Mouse (Mus musculus): ENCODE data around the gene Gm42906. TPM values are rescaled to one million over a fixed set of nuclear protein-coding genes. Genes with fewer than 3 reads are reported as not detected.

Gm42906 gene
- polyA plus RNA-seq, 1 experiment = not detected

- Histone ChIP-seq H3K27me3 (ENCODE audit: control insufficient read depth) (no peaks in the 10 kb centered on the region), H3K9me3 (ENCODE audit: control insufficient read depth, low read length) (peaks cover 2% of the 10 kb centered on the region; the same call in 1 of the 2 replicates), H3K4me3 (replicated peaks) (no peak overlapping the region), H3K4me1 (ENCODE audit: control insufficient read depth) (no peaks in the 10 kb centered on the region), H3K36me3 (ENCODE audit: control insufficient read depth) (no peaks in the 10 kb centered on the region)
- TF ChIP-seq TAL1 (IDR thresholded peaks at IDR 0.05; ENCODE audit: low read length) (no peak), GATA1 (IDR thresholded peaks at IDR 0.05; ENCODE audit: low read length) (no peak)
Observed at GRCm38 (mm10) chr5:151400557-151400944, 27.4 kb downstream of the Gm42906 start.

- H3K36me3 ChIP-seq (ENCODE audit: control insufficient read depth) = no peaks in the 10 kb centered on the region
- no peak overlapping the region for H3K4me3 ChIP-seq (replicated peaks)
- H3K27me3 ChIP-seq (ENCODE audit: control insufficient read depth) = no peaks in the 10 kb centered on the region
- no peak for TF ChIP-seq TAL1 (IDR thresholded peaks at IDR 0.05; ENCODE audit: low read length)
- no peak for TF ChIP-seq GATA1 (IDR thresholded peaks at IDR 0.05; ENCODE audit: low read length)
- H3K4me1 ChIP-seq (ENCODE audit: control insufficient read depth) = no peaks in the 10 kb centered on the region
- H3K9me3 ChIP-seq (ENCODE audit: control insufficient read depth, low read length) = peaks cover 2% of the 10 kb centered on the region; the same call in 1 of the 2 replicates
Observed at GRCm38 (mm10) chr5:151399918-151400556, 27.9 kb downstream of the Gm42906 start.

GRCm38 (mm10) chr5:151396119-151396518 is 31.8 kb downstream of the Gm42906 start:
- no peak for TF ChIP-seq TAL1 (IDR thresholded peaks at IDR 0.05; ENCODE audit: low read length)
- no peak for TF ChIP-seq GATA1 (IDR thresholded peaks at IDR 0.05; ENCODE audit: low read length)
- Histone ChIP-seq H3K9me3 (ENCODE audit: control insufficient read depth, low read length) (no peaks in the 10 kb centered on the region), H3K27me3 (ENCODE audit: control insufficient read depth) (no peaks in the 10 kb centered on the region), H3K4me1 (ENCODE audit: control insufficient read depth) (no peaks in the 10 kb centered on the region), H3K4me3 (replicated peaks) (no peak overlapping the region), H3K36me3 (ENCODE audit: control insufficient read depth) (no peaks in the 10 kb centered on the region)

GRCm38 (mm10) chr5:151394690-151395089 is 33.3 kb downstream of the Gm42906 start:
- no peaks in the 10 kb centered on the region for H3K36me3 ChIP-seq (ENCODE audit: control insufficient read depth)
- no peak for TF ChIP-seq TAL1 (IDR thresholded peaks at IDR 0.05; ENCODE audit: low read length)
- TF ChIP-seq GATA1 (IDR thresholded peaks at IDR 0.05; ENCODE audit: low read length) = no peak

GRCm38 (mm10) chr5:151393821-151394662 is 33.9 kb downstream of the Gm42906 start:
- no peak overlapping the region for H3K4me3 ChIP-seq (replicated peaks)
- no peaks in the 10 kb centered on the region for H3K27me3 ChIP-seq (ENCODE audit: control insufficient read depth)
- H3K36me3 ChIP-seq (ENCODE audit: control insufficient read depth) = no peaks in the 10 kb centered on the region
- TF ChIP-seq TAL1 (IDR thresholded peaks at IDR 0.05; ENCODE audit: low read length) = no peak
- TF ChIP-seq GATA1 (IDR thresholded peaks at IDR 0.05; ENCODE audit: low read length) = no peak
- no peaks in the 10 kb centered on the region for H3K9me3 ChIP-seq (ENCODE audit: control insufficient read depth, low read length)
- H3K4me1 ChIP-seq (ENCODE audit: control insufficient read depth) = no peaks in the 10 kb centered on the region

More at GRCm38 (mm10) chr5:151394690-151395089, 33.3 kb downstream of the Gm42906 start:
- H3K4me1 ChIP-seq (ENCODE audit: control insufficient read depth) = no peaks in the 10 kb centered on the region
- no peak overlapping the region for H3K4me3 ChIP-seq (replicated peaks)
- H3K27me3 ChIP-seq (ENCODE audit: control insufficient read depth) = no peaks in the 10 kb centered on the region
- no peaks in the 10 kb centered on the region for H3K9me3 ChIP-seq (ENCODE audit: control insufficient read depth, low read length)

GRCm38 (mm10) chr5:151389827-151390226 is 38.1 kb downstream of the Gm42906 start:
- H3K36me3 ChIP-seq (ENCODE audit: control insufficient read depth) = peaks cover 2% of the 10 kb centered on the region; the same call in 1 of the 2 replicates
- no peak for TF ChIP-seq GATA1 (IDR thresholded peaks at IDR 0.05; ENCODE audit: low read length)
- H3K4me1 ChIP-seq (ENCODE audit: control insufficient read depth) = no peaks in the 10 kb centered on the region
- H3K4me3 ChIP-seq (replicated peaks) = no peak overlapping the region
- no peaks in the 10 kb centered on the region for H3K9me3 ChIP-seq (ENCODE audit: control insufficient read depth, low read length)
- no peaks in the 10 kb centered on the region for H3K27me3 ChIP-seq (ENCODE audit: control insufficient read depth)

- TF ChIP-seq GATA1 (IDR thresholded peaks at IDR 0.05; ENCODE audit: low read length) (no peak), TAL1 (IDR thresholded peaks at IDR 0.05; ENCODE audit: low read length) (no peak)
- Histone ChIP-seq H3K4me3 (replicated peaks) (no peak overlapping the region), H3K27me3 (ENCODE audit: control insufficient read depth) (no peaks in the 10 kb centered on the region), H3K4me1 (ENCODE audit: control insufficient read depth) (no peaks in the 10 kb centered on the region), H3K36me3 (ENCODE audit: control insufficient read depth) (peaks cover 11% of the 10 kb centered on the region), H3K9me3 (ENCODE audit: control insufficient read depth, low read length) (no peaks in the 10 kb centered on the region)
Observed at GRCm38 (mm10) chr5:151379896-151380295, 48.1 kb downstream of the Gm42906 start.

- no peaks in the 10 kb centered on the region for H3K9me3 ChIP-seq (ENCODE audit: control insufficient read depth, low read length)
- no peaks in the 10 kb centered on the region for H3K27me3 ChIP-seq (ENCODE audit: control insufficient read depth)
- no peak overlapping the region for H3K4me3 ChIP-seq (replicated peaks)
- peaks cover 9% of the 10 kb centered on the region for H3K36me3 ChIP-seq (ENCODE audit: control insufficient read depth)
- no peak for TF ChIP-seq GATA1 (IDR thresholded peaks at IDR 0.05; ENCODE audit: low read length)
- no peaks in the 10 kb centered on the region for H3K4me1 ChIP-seq (ENCODE audit: control insufficient read depth)
Observed at GRCm38 (mm10) chr5:151379210-151379609, 48.8 kb downstream of the Gm42906 start.

- H3K36me3 ChIP-seq (ENCODE audit: control insufficient read depth) = peaks cover 3% of the 10 kb centered on the region
- TF ChIP-seq TAL1 (IDR thresholded peaks at IDR 0.05; ENCODE audit: low read length) (no peak), GATA1 (IDR thresholded peaks at IDR 0.05; ENCODE audit: low read length) (no peak)
- no peaks in the 10 kb centered on the region for H3K9me3 ChIP-seq (ENCODE audit: control insufficient read depth, low read length)
- no peaks in the 10 kb centered on the region for H3K4me1 ChIP-seq (ENCODE audit: control insufficient read depth)
- no peak overlapping the region for H3K4me3 ChIP-seq (replicated peaks)
- H3K27me3 ChIP-seq (ENCODE audit: control insufficient read depth) = no peaks in the 10 kb centered on the region
Observed at GRCm38 (mm10) chr5:151376931-151377330, 51.0 kb downstream of the Gm42906 start.
